Mouse (Mus musculus) liver, embryonic 15.5 days (tissue): ENCODE data around the gene B3gat3. TPM values are rescaled to one million over a fixed set of nuclear protein-coding genes. Genes with fewer than 3 reads are reported as not detected.

Experiments used
- ATAC-seq: fragments of 200-750 bp; cut with Nextera tagmentation; 2 replicates; pipeline ENCODE4 v1.8.0; 2017; ENCODE audit warnings: moderate number of reproducible peaks, mild to moderate bottlenecking, moderate library complexity; ENCODE audit not compliant: insufficient read depth
- H3K27ac ChIP-seq: fragments of 300-500 bp; sonication (generic); replicated peaks from 2 replicates; pipeline ENCODE4 v1.5.1; 2015; ENCODE audit warnings: mild to moderate bottlenecking, inconsistent platforms
- H3K27me3 ChIP-seq: fragments of 300-500 bp; sonication (generic); 2 replicates; pipeline ENCODE4 v1.6.1; 2015; ENCODE audit warnings: mild to moderate bottlenecking, inconsistent platforms
- H3K36me3 ChIP-seq: fragments of 300-500 bp; sonication (generic); replicated peaks from 2 replicates; pipeline ENCODE4 v1.6.1; 2015; ENCODE audit warnings: moderate library complexity, mild to moderate bottlenecking, inconsistent platforms
- H3K4me1 ChIP-seq: fragments of 300-500 bp; sonication (generic); replicated peaks from 2 replicates; pipeline ENCODE4 v1.6.1; 2015; ENCODE audit warnings: inconsistent platforms
- H3K4me2 ChIP-seq: fragments of 300-500 bp; sonication (generic); 2 replicates; pipeline ENCODE4 v1.6.1; 2015; ENCODE audit warnings: moderate library complexity, mild to moderate bottlenecking, inconsistent platforms
- H3K4me3 ChIP-seq: fragments of 300-500 bp; sonication (generic); replicated peaks from 2 replicates; pipeline ENCODE4 v1.5.1; 2015; ENCODE audit warnings: mild to moderate bottlenecking, inconsistent platforms
- H3K9ac ChIP-seq: fragments of 300-500 bp; sonication (generic); 2 replicates; pipeline ENCODE4 v1.6.1; 2015; ENCODE audit warnings: moderate library complexity, mild to moderate bottlenecking, inconsistent platforms
- H3K9me3 ChIP-seq: fragments of 300-500 bp; sonication (generic); replicated peaks from 2 replicates; pipeline ENCODE4 v1.6.1; 2016; ENCODE audit warnings: inconsistent platforms
- WGBS: fragments of 180-500 bp; shearing (Covaris S2); methylation state at CpG from one replicate; pipeline ENCODE4 v1.1.7; 2015; ENCODE audit warnings: mixed read lengths; ENCODE audit not compliant: insufficient replicate concordance; 5-methylcytosine and 5-hydroxymethylcytosine counted together
- polyA plus RNA-seq: library from polyadenylated mRNA; unstranded; fragments of >200 nt; fragmentation: Nextera tagmentation; extraction: Ambion mirVana; gene quantifications from 2 replicates; pipeline ENCODE4 v1.2.1, GENCODE M21; 2015

Gene B3gat3
- polyA plus RNA-seq, 1 experiment from 2014 or later: 20.6 TPM

DNA sequence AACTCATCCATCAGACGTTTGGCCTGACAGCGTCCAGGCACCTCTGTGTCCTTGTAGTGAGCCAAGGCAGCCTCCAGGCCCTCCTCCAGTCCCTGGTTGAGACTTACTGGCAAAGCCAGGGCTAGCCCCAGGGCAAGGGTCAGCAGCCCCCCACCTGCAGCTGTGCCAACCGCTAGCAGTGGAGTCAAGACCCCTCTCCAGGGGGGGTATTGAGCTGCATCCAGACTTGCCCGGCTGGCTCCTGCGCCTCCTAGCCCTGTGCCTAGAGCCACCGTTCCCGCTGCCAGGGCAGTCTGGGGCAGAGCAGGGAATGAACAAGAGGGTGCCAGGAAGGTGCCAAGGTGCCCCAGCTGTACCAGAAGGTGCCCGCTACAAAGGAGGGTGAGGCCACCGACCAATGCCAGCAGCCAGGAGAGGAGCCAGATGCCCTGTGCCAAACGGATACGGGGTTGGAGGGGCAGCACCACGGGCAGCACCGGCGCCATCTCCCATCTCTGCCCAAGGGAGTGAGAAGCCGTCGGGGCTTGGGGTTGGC, 8.6 kb downstream of the B3gat3 start:
- H3K9me3 ChIP-seq: no peaks in the 10 kb centered on the region
- peaks cover 52% of the 10 kb centered on the region for H3K36me3 ChIP-seq
- WGBS: 32% methylated on average over 16 of the region's 16 CpGs
- ATAC-seq: peak; percentile 6
- peak overlapping the region; percentile 99 for H3K4me2 ChIP-seq
- H3K4me3 ChIP-seq: peak overlapping the region; percentile 89
- H3K9ac ChIP-seq: peak overlapping the region; percentile 86
- H3K27me3 ChIP-seq: no peaks in the 10 kb centered on the region
- peak overlapping the region; percentile 92 for H3K27ac ChIP-seq
- H3K4me1 ChIP-seq: peaks cover 64% of the 10 kb centered on the region

DNA sequence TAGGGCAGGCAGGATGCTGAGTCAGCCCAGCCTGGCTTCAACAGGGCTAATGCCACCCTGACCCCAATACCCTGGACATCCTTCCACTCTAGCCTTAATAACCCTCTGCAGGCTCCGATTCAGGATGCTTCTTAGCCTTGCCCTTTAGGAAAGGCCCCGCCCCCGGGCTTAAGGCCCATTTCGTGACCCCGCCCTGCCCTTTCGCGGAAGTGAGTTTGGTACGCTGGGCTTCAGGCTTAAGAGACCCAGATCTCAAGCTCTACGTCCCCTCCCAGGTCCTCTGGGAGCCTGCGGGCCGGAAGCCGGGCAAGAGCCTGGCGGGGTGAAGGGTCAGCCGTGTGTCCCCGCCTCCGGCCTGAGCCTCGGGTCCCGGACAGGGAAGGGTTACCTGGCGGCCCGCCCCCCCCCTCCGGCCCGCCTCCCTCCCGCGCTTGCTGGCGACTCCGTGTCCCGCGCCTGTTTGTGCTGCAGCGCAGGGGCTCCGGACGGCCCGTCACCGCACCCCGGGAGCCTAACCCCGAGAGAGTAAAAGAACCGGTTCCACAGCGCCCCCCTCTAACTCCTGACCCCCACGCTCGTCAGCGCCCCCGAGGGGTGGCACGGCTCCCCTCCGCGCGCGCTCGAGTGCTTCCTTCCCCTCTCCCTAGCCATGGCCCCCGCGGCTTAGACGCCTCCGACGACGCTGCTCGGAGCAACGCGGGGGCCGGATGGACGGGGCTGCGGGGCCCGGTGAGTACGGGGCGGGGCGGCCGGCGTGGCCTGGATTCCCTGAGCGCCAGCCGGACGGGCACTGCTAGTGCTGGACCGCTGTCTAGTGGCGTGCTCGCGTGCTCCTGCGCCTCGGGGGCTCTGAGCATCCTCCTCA, 9.3 kb downstream of the B3gat3 start, which contains the start of the genes Rom1 and Eml3:
Rom1 (minus strand) TSS at position 133 of the 865 bp plus-strand sequence.
Eml3 (plus strand) TSS at position 329 of the 865 bp plus-strand sequence.
- Histone ChIP-seq H3K9ac (peak within 1 kb of the TSS; percentile 86), H3K4me2 (peak within 1 kb of the TSS; percentile 99), H3K27ac (peak within 1 kb of the TSS; percentile 92), H3K27me3 (no peaks in the 10 kb centered on the region), H3K9me3 (no peaks in the 10 kb centered on the region), H3K36me3 (peaks cover 54% of the 10 kb centered on the region), H3K4me1 (peaks cover 58% of the 10 kb centered on the region), H3K4me3 (peak within 1 kb of the TSS; percentile 89)
- ATAC-seq: peak; percentile 74
- WGBS: under 1% methylated on average over 73 of the region's 74 CpGs

DNA sequence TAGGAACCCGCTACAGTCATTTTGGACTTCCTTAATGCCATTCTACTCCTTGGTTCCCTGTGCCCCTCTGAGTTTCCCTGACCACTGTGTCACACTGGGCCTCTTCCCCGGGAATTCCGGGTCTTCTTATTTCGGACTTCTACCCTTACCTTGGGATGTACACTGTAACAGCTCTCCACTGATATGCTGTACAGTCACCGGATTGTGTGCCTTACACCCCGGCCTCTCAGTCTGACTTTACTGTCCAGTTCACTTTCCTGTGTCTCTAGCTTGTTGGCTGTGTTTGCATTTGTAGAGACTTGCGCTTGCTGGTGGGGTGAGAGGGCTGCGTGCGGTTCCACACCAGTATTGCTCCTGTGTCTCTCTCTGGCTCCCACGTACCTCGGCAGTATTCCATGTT, 9.9 kb downstream of the B3gat3 start:
- WGBS: 8% methylated on average over 11 of the region's 11 CpGs
- peak overlapping the region; percentile 86 for H3K9ac ChIP-seq
- no peaks in the 10 kb centered on the region for H3K9me3 ChIP-seq
- peak overlapping the region; percentile 92 for H3K27ac ChIP-seq
- peaks cover 58% of the 10 kb centered on the region for H3K4me1 ChIP-seq
- peak overlapping the region; percentile 89 for H3K4me3 ChIP-seq
- ATAC-seq: no peak
- H3K4me2 ChIP-seq: peak overlapping the region; percentile 99
- H3K36me3 ChIP-seq: peaks cover 58% of the 10 kb centered on the region
- H3K27me3 ChIP-seq: no peaks in the 10 kb centered on the region

DNA sequence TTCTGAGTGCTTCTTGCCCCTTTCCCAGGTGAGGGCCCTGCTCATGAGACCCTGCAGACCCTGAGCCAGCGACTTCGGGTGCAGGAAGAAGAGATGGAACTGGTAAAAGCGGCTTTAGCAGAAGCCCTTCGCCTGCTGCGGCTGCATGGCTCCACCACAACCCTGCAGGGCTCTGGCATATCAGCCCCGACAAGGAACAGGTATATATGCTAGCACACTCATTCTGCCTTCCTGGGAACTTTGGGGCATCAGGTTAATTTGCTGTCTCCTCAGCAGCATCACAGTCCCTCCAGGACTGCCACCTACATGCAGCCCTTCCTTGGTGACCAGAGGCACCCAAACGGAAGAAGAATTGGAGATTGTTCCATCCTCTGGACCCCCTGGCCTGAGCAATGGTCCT, 10.6 kb downstream of the B3gat3 start:
- no peak for ATAC-seq
- Histone ChIP-seq H3K4me2 (peak overlapping the region; percentile 99), H3K4me1 (peaks cover 57% of the 10 kb centered on the region), H3K9ac (peak overlapping the region; percentile 86; the same call in 1 of the 2 replicates), H3K27me3 (no peaks in the 10 kb centered on the region), H3K36me3 (peaks cover 58% of the 10 kb centered on the region), H3K4me3 (peak overlapping the region; percentile 89), H3K27ac (peak overlapping the region; percentile 92; the same call in 1 of the 2 replicates), H3K9me3 (no peaks in the 10 kb centered on the region)
- 68% methylated on average over 7 of the region's 7 CpGs for WGBS

DNA sequence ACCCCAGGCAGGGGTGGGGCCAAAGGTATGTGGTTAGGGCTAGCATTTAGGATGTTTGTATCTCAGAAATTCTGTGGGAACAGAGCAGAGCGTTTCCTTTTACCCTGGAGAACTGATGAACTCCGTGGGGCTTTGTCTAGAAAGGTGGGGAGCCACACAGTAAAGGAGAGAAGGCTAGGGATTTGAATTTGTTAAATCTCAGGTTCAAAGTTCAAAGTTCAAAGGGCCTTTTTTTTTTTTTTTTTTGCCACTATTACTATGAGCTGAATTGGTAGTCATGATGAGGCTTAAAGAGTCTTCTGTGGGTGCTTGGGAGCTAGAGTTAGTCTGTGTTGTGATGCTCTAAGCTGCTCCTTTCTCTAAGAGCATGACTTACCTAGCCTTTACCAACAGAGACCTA, 16.6 kb downstream of the B3gat3 start:
- WGBS: 74% methylated on average over 2 of the region's 2 CpGs

DNA sequence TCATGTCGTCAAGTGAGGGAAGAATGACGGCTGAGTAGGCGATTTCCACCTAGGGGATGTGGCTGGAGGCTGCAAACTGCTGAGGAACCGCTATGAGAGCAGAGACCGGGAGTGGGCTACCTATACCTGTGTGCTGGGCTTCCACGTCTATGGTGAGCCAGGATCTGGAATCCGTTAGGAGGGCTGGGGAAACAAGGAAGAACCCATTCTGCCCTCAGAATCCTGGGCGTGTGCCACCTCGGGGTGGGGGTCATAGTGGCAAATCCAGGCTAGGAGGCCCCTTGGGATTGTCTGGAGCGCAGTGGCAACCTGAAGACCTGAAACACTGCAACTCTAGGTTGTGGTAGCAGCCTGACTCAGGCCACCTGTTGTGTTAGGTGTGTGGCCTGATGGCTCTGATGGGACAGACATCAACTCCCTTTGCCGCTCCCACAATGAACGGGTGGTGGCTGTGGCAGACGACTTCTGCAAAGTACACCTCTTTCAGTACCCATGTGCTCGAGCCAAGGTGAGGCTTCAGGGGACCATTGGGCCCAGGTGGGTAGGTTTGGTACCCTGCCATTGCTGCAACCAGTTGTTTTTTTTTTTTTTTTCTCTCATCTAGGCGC, 20.5 kb downstream of the B3gat3 start:
- Histone ChIP-seq H3K9ac (peak overlapping the region; percentile 97; the same call in 1 of the 2 replicates), H3K27ac (0 out of 2 replicates have a peak overlapping the region, but pooled peaks have one; percentile 97), H3K27me3 (no peaks in the 10 kb centered on the region), H3K36me3 (peaks cover 61% of the 10 kb centered on the region), H3K4me2 (peak overlapping the region; percentile 85), H3K9me3 (no peaks in the 10 kb centered on the region), H3K4me3 (peak overlapping the region; percentile 81; the same call in 1 of the 2 replicates), H3K4me1 (peaks cover 56% of the 10 kb centered on the region)
- 73% methylated on average over 15 of the region's 15 CpGs for WGBS
- no peak for ATAC-seq

More for the DNA sequence above, 16.6 kb downstream of the B3gat3 start:
- no peak overlapping the region for H3K9ac ChIP-seq
- ATAC-seq: no peak
- no peak overlapping the region for H3K4me3 ChIP-seq
- peaks cover 68% of the 10 kb centered on the region for H3K36me3 ChIP-seq
- no peak overlapping the region for H3K27ac ChIP-seq
- H3K4me1 ChIP-seq: peaks cover 25% of the 10 kb centered on the region
- no peaks in the 10 kb centered on the region for H3K9me3 ChIP-seq
- no peaks in the 10 kb centered on the region for H3K27me3 ChIP-seq
- no peak overlapping the region for H3K4me2 ChIP-seq

DNA sequence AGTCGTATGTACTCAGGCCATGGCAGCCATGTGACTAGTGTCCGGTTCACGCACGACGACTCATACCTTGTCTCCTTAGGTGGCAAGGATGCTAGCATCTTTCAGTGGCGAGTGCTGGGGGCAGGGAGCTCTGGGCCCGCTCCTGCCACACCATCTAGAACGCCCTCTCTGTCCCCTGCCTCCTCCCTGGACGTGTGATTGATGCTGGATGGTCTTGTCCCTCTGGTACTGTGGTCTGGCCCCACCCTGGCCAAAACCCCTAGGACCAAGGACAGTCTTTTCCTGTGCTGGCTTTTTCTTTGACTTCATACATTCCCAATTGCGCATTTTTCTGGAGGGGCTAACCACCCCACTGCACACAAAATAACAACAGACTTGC, 21.0 kb downstream of the B3gat3 start:
- H3K9me3 ChIP-seq: no peaks in the 10 kb centered on the region
- peaks cover 61% of the 10 kb centered on the region for H3K4me1 ChIP-seq
- H3K27me3 ChIP-seq: no peaks in the 10 kb centered on the region
- WGBS: 49% methylated on average over 10 of the region's 10 CpGs
- H3K27ac ChIP-seq: peak overlapping the region; percentile 97
- H3K4me2 ChIP-seq: peak overlapping the region; percentile 85
- H3K36me3 ChIP-seq: peaks cover 61% of the 10 kb centered on the region
- H3K9ac ChIP-seq: peak overlapping the region; percentile 97
- peak overlapping the region; percentile 81 for H3K4me3 ChIP-seq
- no peak for ATAC-seq

DNA sequence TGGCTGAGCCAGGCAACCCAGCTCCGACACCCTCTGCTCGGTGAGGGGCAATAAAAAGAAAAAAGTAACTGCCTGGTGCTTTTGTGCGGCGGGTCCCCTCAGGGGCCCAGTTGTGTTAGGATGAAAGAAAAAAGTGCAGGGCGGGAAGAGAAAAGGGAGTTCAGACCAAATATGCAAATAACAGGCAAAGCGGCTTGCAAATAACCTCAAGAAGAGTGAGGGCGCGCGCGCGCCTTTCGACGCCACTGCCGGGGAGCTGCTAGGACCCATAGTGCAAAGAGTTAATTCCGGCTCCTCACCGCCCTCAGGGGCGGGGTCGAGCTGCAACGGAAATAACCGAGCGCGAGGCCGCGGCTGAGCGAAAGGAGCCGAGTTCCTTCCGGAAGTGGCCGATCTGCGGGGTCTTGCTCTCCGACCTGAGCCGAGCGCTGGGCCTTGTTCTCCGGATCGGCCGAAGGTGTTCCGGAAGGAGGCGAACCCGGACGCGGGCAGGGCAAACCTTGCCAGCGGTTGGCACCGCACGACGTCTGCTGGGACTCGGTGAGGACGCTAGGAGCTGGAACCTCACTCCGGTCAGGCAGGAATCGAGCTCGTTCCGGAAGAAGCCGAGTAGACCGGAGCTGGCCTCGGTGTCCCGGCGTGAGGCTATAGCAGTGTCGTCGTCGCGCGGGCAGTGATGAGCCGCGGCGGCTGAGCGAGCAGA, 21.5 kb downstream of the B3gat3 start, which contains the start of gene Mta2:
Mta2 (plus strand) TSS at position 361 of the 703 bp plus-strand sequence.
- H3K4me2 ChIP-seq: peak within 1 kb of the TSS; percentile 85
- ATAC-seq: peak; percentile 90
- peak within 1 kb of the TSS; percentile 97 for H3K9ac ChIP-seq
- H3K9me3 ChIP-seq: no peaks in the 10 kb centered on the region
- peak within 1 kb of the TSS; percentile 97 for H3K27ac ChIP-seq
- H3K27me3 ChIP-seq: no peaks in the 10 kb centered on the region
- peaks cover 63% of the 10 kb centered on the region for H3K36me3 ChIP-seq
- WGBS: under 1% methylated on average over 64 of the region's 64 CpGs
- H3K4me1 ChIP-seq: peaks cover 66% of the 10 kb centered on the region
- peak within 1 kb of the TSS; percentile 81 for H3K4me3 ChIP-seq

DNA sequence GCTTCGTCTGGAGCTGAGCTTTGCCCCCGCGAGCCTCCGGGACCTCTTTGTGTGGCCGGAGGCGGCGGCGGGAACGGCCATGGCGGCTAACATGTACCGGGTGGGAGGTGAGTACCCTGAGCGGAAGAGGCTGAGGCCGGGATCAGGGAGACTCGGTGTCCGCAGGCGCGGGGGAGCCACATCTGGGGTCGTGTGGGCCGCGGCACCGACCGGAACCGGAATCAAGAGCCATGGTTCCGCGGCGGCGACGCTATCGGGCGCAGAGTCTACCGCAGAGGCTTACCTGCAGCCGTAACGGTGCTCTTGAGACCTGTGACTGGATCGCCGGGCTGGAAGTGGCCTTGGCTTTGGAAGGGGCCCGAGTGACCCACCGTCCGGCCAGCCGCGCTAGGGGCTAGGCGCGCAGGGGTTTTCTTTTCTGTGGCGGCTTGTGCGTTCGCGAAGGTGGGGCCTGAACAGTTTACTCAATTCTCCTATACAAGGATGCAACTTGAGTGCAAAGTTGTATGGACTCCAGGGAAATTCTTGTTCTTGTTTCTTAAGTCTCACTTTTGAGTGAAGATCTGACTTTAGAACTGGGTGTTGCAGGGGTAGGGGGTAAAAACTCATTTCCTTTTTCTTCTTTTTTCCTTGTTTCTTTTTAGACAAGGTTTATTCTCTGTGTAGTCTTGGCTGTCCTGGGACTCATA, 22.2 kb downstream of the B3gat3 start:
- H3K9me3 ChIP-seq: no peaks in the 10 kb centered on the region
- WGBS: under 1% methylated on average over 46 of the region's 46 CpGs
- H3K36me3 ChIP-seq: peaks cover 63% of the 10 kb centered on the region
- no peaks in the 10 kb centered on the region for H3K27me3 ChIP-seq
- H3K4me3 ChIP-seq: peak overlapping the region; percentile 81
- H3K4me2 ChIP-seq: peak overlapping the region; percentile 85
- H3K27ac ChIP-seq: peak overlapping the region; percentile 97
- H3K4me1 ChIP-seq: peaks cover 73% of the 10 kb centered on the region
- ATAC-seq: peak; percentile 36
- H3K9ac ChIP-seq: peak overlapping the region; percentile 97

DNA sequence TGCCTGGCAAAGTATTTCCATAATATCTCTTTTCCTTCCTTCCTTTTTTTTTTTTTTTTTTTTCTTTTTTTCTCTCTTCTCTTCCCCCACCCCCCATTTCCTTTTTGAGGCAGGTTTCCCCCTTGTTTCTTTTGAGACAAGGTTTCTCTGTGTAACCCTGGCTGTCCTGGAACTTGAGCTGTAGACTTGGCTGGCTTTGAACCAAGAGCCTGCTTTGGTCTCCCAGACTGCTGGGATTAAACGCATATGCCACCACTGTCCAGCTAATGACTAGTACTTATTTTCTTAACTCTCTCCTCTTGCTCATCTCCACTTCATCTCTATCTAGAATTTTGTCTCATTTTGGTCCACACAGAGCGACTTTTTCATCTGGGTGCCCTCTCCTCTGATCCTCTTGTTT, 22.9 kb downstream of the B3gat3 start:
- Histone ChIP-seq H3K4me1 (peaks cover 79% of the 10 kb centered on the region), H3K27ac (peak overlapping the region; percentile 97), H3K9ac (peak overlapping the region; percentile 97), H3K27me3 (no peaks in the 10 kb centered on the region), H3K4me3 (peak overlapping the region; percentile 81), H3K9me3 (no peaks in the 10 kb centered on the region), H3K36me3 (peaks cover 65% of the 10 kb centered on the region), H3K4me2 (peak overlapping the region; percentile 85)
- no peak for ATAC-seq
- WGBS: 28% methylated on average over 2 of the region's 2 CpGs
